Mouse (Mus musculus) testis, postnatal 10 days (tissue): ENCODE results near the gene Batf3.

ENCODE experiments used
- DNase-seq: peaks from one replicate; pipeline ENCODE4 v3.0.0; 2021; ENCODE audit warnings: low spot score

Gene Batf3

DNA sequence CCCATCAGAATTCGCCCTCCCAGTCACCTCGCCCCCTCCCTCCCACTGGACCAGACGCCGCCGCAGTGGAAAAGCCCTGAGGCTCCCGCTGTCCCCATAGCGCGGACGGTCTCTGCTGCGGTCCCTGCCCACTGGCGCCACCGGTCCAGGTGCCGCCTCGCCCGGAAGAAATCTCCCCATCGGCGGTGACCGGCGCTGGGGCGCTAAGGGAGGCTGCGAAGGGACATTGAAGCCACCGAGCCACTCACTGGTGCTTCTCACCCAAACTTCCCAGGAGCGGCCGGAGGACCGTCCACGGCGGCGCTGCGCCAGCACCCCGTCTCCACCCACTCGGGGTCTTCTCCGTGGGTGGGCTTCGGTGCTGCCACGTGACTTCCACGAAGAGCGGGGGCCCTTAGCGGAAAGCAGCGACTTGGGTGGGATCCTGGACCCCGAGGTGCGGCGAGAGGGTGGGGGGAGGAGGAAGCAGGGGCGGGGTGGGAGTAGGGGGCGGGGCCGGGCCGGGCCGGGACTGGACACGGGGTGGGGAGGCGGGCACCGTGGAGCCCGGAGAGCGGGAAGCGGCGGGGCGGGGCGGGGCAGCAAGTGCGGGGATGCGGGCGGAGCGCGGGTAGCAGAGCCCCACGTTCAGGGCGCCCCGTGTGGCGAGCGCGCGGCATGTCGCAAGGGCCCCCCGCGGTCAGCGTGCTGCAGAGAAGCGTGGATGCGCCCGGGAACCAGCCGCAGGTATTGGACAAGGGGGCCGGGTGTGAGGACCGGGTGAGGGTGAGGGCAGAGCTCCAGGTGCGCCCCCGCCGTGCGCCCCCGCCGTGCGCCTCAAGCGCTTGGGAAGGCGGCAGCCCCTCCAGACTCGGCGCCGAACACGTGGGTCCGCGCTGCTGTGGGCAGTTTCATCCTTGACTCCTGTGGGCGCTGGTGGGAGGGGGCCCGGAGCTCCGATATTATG, at the start of gene Batf3:
Gene Batf3, plus strand, starts transcription at position 46 of the 946 bp plus-strand sequence.
- DNase-seq, result peak; percentile 76

DNA sequence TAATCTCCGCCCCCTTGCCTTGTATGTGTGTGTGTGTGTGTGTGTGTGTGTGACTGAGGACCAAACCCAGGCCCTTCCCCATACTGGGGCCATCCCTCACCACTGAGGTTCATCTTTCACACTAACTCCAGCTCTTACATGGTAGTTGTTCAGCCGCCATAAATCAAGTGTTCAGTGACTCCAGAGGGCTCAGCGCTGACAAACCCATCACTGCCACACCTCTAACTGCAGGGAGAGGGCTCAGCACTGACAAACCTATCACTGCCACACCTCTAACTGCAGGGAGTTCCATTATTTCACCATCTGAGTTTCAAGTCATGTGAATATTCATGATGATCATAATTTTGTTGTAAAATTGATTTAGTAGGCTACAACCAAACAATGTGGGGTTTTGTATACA, 44.1 kb upstream of the Batf3 start:
- DNase-seq, result no peak

DNA sequence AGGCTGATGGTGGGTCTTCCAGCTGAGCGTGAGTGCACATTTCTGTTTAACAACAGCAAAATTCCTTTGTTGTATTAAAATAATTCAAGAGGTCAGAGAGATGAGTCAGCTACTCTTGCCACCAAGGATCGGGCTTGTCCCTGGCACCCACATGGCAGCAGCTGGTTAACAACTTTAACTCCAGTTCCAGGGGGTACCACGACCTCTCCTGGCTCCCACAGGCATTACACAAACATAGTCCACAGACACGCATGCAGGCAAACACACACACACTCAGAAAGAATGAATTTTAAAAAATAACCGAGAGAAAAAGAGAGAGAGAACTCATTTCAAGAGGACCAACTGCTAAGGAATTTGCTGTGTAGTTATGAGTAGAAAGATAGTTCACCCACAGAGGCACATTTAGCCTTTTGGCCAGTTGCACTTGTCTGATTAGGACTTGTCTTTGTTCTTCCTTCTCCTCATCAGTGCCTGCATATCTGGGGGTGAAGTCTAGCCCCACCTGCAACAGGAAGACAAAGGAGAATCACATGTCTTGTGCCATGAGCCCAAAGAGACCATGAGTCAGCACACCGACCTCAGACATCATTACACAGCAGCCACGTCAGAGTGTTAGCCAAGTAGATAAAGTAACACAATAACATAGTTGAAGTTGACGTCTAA, 42.6 kb upstream of the Batf3 start:
- DNase-seq, result no peak

DNA sequence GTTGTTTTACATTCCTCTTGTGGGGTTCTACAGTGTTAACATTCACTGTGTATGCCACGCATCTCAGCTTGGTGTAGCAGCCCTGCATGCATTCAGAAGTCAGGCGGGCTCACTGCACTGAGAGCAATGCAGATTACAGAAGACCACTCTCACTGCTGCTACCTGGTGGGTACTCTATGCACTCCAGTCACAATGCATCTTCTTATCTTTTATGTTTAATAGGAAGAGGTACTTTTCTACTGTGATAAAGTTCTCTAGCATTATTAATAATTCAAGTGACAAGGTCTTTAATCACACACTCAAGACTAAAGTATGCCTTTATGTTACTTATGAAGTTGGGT, 42.1 kb upstream of the Batf3 start:
- no peak for DNase-seq

DNA sequence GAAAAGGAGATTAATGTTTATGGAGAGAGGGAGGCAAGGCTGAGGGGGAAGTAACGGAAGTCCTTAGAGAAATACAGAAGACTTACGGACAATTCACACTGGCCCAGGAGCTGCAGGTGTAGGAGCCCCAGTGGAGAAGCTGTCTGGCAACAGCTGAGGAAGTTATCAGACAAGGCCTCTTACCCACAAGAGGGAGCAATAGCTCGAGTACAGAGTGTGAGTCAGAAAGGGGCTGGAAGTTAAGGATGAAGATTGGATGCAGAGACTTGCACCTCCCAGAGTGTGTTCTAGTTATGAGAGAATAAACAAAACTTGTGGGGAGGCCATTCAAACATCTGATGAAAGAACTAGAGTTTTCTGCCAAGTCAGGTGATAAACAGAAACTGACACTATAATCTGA, 40.2 kb upstream of the Batf3 start:
- no peak for DNase-seq

DNA sequence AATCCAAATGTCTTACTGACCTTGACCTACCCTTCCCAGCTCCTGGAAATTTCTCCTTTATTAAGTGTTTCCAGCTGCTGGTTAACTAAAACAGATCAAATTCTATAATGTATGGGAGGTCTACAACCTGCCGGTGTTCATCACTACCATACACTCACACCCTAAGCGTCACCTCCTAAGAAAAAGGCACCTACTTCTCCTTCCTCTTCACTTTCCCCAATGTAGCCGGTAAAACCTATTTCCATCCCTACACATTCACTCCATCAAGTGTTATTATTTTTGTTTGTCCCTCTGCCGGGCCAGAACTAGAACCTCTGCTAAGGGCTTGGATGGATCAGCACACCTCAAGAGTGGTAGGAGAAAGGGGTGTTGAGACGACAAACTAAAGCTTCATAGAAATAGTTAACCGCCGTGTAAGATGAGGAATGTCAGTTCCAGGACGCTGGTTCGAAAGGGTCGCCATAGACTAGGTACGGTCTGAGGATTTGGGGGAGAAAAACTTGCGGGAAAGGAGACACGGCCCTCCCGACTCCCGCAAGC, 35.3 kb upstream of the Batf3 start:
- DNase-seq, result no peak

DNA sequence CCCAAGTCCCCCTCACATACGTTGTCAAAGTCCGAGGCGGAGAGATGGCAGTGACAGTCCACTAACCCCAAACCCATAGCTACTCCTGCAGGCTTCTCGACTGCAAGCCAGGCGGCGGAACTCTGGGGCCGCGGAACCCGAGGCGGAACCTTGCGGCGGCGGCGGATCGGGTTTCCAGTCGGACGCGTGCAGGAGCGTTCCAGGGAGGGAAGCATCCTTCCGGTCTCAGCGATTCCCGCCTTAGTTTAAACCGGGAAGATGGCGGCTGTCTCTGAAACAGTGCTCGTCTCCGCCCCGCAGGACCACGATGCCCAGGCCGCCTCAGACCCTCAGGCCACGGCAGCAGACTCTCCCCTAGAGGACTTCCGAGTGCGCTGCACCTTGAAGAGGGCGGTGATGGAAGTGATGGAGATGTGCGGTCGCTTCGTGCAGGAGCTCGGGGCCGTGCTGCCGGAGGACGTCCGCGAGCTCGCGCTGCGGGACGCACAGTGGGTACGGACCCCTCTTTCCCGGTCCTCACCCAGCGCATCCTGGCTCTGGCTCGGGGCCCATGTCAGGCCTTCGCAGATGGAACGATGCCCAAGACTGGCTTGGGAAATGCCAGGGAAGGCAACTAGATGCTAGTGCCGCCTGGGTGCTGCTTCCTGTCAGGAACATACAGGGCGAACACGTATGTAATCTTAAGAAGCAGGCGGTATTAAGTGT, 34.7 kb upstream of the Batf3 start, which contains the start of the genes Tatdn3 and Nsl1:
Gene Tatdn3, minus strand, starts transcription at position 152 of the 705 bp plus-strand sequence.
Gene Nsl1, plus strand, starts transcription at position 232 of the 705 bp plus-strand sequence.
- peak; percentile 94 for DNase-seq

DNA sequence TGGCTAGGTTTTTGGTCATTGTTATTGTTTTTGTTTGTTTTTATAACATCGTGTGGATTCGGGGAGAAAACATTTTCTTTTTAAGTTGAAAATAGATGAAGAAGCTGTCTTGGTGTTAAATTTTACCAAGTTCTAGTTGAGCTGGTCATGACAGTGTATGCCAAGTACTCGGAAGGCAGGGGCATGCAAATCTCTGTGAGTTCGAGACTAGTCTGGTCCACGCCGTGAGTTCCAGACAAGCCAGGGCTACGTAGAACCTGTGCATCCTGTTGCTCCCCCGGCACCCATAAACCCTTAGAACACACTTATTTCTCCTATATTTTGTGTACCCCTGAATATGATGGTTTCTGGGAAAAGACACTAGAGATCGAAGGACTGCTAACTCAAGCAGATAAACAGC, 33.9 kb upstream of the Batf3 start:
- DNase-seq, result no peak

DNA sequence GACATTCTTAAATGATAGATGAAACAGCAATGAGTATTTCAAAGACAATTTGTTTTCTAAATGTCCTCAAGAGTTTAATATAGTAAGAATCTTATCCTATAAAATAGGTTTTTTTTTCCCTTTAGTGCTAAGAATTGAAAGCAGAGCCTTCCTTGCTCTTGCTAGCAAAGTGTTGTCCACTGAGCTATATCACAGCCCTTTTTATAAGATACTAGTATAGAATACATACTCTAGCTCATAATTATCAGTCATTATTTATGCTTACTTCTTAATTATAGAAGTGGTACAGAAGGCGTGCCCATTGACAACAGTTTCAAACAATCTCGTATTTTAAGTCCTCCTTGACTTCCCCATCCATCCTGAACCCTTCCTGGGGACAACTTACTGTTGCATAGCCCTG, 33.1 kb upstream of the Batf3 start:
- no peak for DNase-seq

DNA sequence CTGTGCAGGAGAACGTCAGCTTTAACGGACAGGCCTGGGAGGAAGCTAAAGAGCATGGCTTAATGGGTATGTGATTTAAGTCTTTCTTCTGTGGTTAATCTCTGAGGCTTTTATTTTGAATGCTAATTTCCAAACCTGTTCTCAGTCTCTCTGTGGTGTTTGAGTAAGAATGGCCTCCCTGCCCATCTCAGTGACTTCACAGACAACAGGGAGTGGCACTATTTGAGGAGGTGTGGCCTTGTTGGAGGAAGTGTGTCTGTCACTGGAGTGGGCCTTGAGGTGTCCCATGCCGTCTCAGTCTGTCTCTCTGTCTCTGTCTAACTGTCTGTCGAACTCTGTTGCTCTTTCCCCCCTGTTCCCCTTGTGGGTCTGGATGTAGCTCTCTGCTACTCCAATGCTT, 32.5 kb upstream of the Batf3 start:
- no peak for DNase-seq

DNA sequence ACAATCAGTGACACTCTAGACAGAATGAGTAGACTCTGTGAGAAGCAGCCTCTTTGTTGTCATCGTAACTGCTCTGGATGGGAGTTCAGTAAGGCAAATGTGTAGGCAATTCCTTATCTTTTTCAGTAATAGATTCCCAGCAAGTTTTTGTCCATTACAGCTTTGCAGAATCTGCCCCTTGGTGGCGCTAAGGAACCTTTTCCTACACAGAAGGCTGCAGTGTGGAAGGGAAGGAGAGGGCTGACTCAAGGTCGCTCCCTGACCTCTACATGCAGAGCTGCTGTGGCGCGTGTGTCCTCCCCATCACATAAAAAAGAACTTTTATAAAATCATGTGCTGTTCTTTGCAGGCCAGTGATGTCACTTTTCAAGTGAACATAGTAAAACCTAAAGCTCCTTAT, 29.3 kb upstream of the Batf3 start:
- no peak for DNase-seq

DNA sequence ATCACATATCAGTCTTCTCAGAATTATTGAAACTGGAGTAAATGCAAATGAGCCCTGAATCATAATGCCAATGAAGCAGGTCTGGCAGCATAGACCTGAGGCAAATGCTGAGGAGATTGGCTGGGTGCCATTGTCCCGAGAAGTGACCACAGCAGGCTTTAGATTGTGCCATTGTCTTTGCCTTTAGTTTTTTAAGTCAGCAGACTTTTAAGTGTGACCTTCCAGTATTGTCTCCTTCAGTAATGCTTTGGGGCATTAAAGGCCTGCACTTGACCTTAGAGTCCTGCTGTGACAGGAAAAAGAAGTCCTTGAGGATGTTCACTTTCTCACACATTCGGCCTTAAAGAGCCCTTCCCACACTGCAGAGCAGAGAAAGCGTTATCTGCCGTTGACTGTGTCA, 27.4 kb upstream of the Batf3 start:
- no peak for DNase-seq

DNA sequence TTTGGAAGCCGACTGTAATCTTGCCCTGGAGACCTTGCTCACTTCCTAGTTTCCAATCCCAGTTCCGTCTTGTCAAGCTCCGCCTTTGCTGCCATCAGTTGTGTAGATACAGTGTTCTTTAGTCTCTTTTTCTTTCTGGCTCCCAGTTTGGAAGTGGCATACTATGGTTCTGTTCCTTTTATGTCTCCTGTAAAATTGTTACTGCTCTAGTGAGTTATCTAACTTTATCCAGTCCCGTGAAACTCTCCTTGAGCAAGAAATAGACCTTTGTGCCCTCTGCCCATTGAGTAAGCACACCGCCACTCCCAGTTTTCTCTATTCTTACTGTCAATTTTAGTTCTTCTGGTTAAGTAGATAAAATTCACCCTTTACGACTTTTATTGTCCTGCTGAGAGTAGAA, 26.0 kb upstream of the Batf3 start:
- no peak for DNase-seq

DNA sequence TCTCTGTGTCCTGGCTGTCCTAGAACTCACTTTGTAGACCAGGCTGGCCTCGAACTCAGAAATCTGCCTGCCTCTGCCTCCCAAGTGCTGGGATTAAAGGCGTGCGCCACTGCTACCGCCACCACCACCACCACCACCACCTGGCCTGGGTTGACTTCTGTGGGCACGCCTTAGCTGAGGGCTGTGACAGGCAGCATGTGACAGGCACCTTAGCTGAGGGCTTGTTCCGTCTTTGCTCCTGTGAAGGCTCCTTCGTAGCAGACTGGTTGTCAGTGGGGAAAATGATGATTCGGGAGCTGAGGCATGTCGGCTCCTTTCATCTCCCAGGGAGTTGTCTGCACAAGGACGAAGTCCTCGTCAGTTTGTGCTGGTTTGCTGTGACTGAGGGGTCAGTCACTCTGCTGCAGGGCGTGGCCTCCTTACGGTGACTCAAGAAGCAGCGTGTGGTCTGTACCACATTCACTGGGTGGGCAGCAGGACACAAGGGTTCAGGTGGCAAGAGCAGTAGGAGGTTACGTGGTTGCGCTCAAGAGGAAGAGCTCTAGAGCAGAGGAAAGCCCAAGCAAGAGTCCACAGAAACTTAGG, 25.2 kb upstream of the Batf3 start:
- DNase-seq, result no peak

DNA sequence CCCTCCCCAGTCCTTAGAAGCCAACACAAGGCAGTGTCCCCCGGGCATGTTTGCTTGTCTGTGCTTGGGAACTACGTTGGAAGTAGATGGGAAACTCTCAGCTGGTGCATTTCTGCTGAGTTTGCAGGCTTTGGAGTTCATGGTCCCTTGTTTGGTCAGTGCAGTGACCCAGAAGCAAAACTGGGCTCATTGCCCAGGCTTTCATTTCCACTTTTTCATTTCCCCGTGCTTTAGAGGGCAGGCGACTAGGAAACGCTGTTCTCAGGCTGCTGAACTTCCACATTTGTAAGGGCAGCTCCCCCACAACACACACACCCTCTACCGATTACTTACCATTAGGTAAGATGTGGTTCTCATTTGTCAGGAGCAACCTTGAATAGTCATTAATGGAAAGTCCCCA, 24.6 kb upstream of the Batf3 start:
- DNase-seq, result no peak

DNA sequence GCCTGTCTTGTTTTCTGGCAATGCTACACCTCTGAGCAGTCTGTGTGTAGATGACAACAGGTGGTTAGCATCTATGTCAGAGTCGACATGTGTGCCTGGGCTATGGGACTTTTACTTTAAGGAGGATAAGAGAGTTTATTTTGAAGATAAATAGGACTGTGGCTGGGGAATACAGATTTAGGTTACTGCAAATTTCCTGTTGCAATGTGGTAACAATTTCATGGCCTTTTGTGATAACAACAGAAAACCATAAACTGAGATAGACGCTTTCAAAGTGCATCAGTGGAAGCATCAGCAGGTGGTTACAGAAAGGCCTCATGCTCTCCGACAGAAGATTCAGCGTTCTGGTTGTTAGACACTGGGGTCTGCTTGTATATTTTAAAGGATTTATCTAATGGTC, 24.2 kb upstream of the Batf3 start:
- no peak for DNase-seq

DNA sequence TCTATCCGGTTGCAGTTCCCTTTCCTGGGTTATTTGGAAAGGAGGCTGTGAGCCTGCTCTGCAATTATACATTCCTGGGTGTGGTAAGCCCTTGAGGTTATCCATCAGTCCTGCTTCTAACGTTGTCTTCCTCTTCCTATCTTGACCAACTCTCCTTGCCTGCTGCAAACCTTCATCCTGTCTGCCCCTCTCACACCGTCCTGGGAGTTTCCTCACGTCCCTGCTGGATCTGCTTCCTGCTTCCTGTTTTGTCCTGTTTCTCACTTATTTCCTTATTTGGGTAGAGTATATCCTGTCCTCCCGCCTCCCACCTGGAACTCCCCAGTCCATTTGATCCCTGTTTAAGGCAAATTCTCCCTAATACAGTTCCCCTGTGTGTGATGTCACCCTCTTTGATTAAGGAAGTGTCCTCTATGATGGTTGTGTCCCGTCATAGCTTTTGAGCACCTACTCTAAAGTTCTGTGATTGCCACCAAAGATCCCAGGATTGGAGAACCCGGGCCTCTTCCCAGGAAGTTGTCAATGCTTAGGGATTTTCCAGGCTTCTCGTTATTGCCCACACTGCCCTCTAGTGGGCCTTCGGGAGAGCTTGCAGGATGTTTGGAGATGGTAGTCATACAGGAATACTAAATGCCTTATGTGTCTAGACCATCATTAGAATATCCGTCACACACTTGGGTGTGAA, 22.3 kb upstream of the Batf3 start:
- peak; percentile 70 for DNase-seq

DNA sequence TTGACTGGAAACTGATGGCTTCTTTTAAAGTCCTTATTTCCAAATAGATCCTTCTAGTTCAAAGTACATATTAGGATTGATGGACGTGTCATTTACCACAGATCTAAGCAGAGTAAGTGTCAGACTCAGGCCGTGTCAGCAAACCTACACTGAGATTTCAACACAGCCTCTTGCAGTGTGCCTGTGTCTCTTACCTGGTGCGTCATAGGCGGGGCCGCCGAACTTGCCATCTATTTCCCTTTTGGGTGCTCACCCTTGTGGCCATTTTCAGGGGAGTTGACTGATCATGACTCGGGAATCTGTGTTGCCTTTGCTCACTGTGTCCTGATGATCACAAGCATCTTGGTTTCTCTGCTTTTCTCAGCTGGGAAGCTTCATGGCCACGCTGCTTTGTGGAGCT, 14.4 kb upstream of the Batf3 start:
- DNase-seq, result no peak

DNA sequence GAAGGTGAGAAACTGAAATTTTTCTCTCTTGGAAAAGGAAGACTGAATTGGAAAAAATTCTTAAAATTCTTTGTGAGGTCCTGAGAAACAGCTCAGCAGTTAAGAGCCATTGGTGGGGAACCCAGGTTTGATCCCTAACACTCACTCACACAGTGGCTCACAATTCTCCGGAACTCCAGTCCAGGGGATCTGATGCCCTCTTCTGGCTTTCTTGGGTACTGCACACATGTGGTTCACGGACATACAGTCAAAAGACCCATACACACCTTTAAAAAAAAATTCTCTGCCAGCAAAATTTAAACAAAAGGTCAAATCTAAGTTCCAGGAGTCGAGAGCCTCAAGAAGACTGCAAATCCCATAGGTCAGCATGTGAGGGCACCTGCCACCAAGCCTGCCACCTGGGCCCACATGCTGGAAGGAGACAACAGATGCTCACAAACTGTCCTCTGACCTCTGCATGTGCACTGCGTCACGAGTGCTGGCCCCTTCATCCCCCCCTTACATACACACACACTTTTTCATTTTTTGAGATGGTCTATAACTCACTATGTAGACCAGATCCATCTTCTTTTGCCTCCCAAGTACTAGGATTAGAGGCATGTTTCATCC, 12.6 kb upstream of the Batf3 start:
- DNase-seq, result peak; percentile 80

DNA sequence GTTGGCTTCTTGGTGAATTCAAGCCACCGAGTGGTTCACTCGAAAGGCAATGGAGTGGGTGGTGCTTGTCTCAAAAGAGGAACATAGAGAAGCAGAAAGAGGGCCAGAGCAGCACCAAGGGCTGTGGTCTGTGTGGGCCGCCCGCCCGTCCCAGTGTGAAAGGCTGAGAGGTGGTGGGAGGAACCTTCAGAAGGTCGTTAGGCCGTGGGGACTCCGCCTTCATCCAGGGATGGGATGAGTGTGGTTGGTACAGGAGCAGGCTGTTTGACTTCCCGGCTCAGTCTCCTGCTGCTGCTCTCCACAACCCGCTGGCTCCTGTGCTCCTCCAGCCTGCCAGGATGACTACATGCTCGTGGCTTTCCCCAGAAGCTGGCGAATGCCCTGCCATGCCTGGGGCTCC, 12.1 kb upstream of the Batf3 start:
- DNase-seq, result no peak

DNA sequence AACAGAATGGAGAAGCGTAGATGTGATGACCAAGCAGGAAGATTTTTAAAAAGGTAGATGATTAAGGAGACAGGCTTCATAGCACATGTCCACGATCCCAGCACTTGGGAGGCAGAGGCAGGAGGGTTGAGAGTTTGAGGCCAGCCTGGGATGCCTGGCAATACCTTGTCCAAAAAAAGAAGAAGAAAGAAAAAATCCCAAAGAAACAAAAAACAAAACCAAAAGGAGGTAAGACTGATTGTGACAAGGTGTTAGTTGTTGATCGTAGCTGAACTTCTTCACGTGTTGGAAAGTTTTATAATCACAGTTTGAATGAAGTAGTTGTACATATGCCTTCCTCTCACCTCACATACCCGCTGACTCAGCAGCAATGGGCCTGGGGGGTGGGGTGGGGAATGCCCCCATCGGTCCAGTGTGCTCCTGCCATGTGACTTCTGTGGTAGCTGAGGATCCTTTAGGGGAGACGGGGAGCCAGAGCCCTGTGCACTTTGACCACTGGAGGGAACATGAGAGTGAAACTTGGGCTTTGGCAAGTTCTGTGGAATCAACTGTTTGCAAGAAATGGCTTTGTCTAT, 11.3 kb upstream of the Batf3 start:
- DNase-seq, result no peak
